Comparison of ENCODE assay signal across 8 mouse cellular contexts in the genomic region with DNA sequence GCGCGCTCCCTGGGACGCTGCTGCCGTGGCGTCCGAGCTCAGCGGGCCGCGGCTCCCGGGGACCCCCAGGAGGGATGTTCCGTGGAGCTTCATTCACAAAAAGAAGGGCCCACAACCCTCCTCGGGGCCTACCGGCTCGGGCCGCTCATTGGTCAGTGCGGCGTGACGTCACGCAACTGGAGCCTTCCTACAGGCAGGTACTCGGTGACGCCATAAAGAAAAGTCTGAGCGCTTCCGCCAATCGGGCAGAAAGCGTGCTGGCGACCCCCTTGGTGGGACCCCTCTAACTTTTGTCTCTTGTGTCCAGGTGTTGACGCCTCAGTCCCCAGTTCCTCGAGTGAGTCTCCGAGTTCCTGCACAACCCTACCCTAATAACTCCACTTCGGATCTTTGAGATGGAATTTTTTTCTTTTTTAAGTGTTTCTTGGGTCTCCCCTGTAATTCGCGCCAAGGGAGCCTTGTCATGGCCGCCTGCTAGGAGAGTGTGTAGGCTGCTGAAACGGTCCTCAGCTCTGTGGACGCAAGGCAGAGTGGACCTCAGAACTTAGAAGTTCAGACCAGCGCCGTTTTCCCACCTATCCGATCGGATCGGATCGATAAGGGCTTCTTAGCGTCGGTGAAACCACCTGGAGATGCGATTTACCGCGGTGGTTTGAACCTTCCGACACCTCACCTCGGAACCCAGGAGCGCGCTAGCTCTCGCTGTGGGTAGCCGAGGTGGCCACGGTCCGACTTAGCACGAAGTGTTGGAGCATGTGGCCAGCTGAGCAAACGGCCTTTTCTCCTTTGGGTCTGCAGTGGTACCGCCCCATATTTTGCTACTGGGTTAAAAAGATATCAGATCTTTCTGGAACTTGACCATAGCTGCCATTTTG. TPM values are rescaled to one million over a fixed set of nuclear protein-coding genes. Genes with fewer than 3 reads are reported as not detected.
DNase-seq lines count a peak whose midpoint lies in the region; ATAC-seq and TF ChIP-seq lines count a peak whose summit lies in the region.

A gene (minus strand): TSS at position 412 of the 875 bp plus-strand sequence.

- under 1% methylated on average over 57 of the region's 57 CpGs for WGBS in forebrain, embryonic 16.5 days
- 1% methylated on average over 57 of the region's 57 CpGs for WGBS in hindbrain, embryonic 10.5 days
- WGBS in lung, embryonic 16.5 days: under 1% methylated on average over 57 of the region's 57 CpGs

- peak; percentile 97 for ATAC-seq in forebrain, embryonic 16.5 days
- peak; percentile 96 for ATAC-seq in lung, embryonic 16.5 days (ENCODE audit: low read depth)

- H3K9ac ChIP-seq in MEL (ENCODE audit: control insufficient read depth, low read depth, low read length, poor library complexity, severe bottlenecking): peak within 1 kb of the TSS; percentile 84
- peak within 1 kb of the TSS; percentile 66 for H3K9ac ChIP-seq in forebrain, embryonic 16.5 days (replicated peaks; ENCODE audit: low read depth, low read length)
- H3K9ac ChIP-seq in lung, embryonic 16.5 days (ENCODE audit: low read length): peak within 1 kb of the TSS; percentile 73

- H3K36me3 ChIP-seq in MEL (ENCODE audit: control insufficient read depth in 1 of 2, insufficient read depth in 2 of 2, low read length in 2 of 2): peaks cover 0 to 16% of the 10 kb centered on the region in 2 experiments; a peak in 2 of 4 replicates
- no peaks in the 10 kb centered on the region for H3K36me3 ChIP-seq in forebrain, embryonic 16.5 days (ENCODE audit: control insufficient read depth, insufficient read depth)
- H3K36me3 ChIP-seq in hindbrain, embryonic 10.5 days: no peaks in the 10 kb centered on the region
- no peaks in the 10 kb centered on the region for H3K36me3 ChIP-seq in lung, embryonic 16.5 days (ENCODE audit: control insufficient read depth, insufficient read depth, low read length)

- no peak for TF ChIP-seq EP300 in MEL (IDR thresholded peaks at IDR 0.05; ENCODE audit: low read depth in 1 of 2, low read length in 2 of 2)

- H3K9me3 ChIP-seq in MEL (replicated peaks; ENCODE audit: insufficient read depth, low read length): no peaks in the 10 kb centered on the region
- H3K9me3 ChIP-seq in forebrain, embryonic 16.5 days (ENCODE audit: control insufficient read depth, low read length): no peaks in the 10 kb centered on the region
- no peaks in the 10 kb centered on the region for H3K9me3 ChIP-seq in hindbrain, embryonic 10.5 days
- H3K9me3 ChIP-seq in lung, embryonic 16.5 days (ENCODE audit: control insufficient read depth, low read length): no peaks in the 10 kb centered on the region

- H3K79me2 ChIP-seq in MEL (ENCODE audit: control insufficient read depth, insufficient read depth, low read length, poor library complexity): peaks cover 35% of the 10 kb centered on the region

- peak; percentile 96 for DNase-seq in MEL (ENCODE audit: low read depth, low spot score)
- peak; percentile 57 for DNase-seq in cerebellum, adult 11 months
- peak; percentile 93 for DNase-seq in hindbrain, embryonic 10.5 days (ENCODE audit: low spot score)
- DNase-seq in layer of hippocampus, postnatal 10 days (ENCODE audit: low spot score in 2 of 2): peak; percentile 60 to 71
- peak; percentile 68 for DNase-seq in ovary, adult 18-20 months (ENCODE audit: low spot score)
- DNase-seq in thymus, postnatal 0 days (ENCODE audit: low spot score): peak; percentile 83

- no peak for TF ChIP-seq CTCF in MEL (IDR thresholded peaks at IDR 0.05 in 2 of 3, conservative IDR thresholded peaks at IDR 0.05 in 1 of 3; ENCODE audit: control insufficient read depth in 1 of 3, insufficient read depth in 1 of 3, low read depth in 2 of 3, low read length in 3 of 3, poor library complexity in 1 of 3, severe bottlenecking in 1 of 3)

- no peak for TF ChIP-seq RAD21 in MEL (IDR thresholded peaks at IDR 0.05; ENCODE audit: low read depth, low read length)

- H3K4me3 ChIP-seq in MEL (ENCODE audit: control insufficient read depth in 1 of 2, insufficient read depth in 1 of 2, low read depth in 2 of 2, low read length in 2 of 2): peak within 1 kb of the TSS; percentile 55 to 95
- H3K4me3 ChIP-seq in forebrain, embryonic 16.5 days (replicated peaks; ENCODE audit: low read length): peak within 1 kb of the TSS; percentile 68
- peak within 1 kb of the TSS; percentile 85 for H3K4me3 ChIP-seq in hindbrain, embryonic 10.5 days
- peak within 1 kb of the TSS; percentile 80 for H3K4me3 ChIP-seq in lung, embryonic 16.5 days (ENCODE audit: low read length)

- peak within 1 kb of the TSS; percentile 100 for H3K4me2 ChIP-seq in forebrain, embryonic 16.5 days (ENCODE audit: low read length)
- peak within 1 kb of the TSS; percentile 100 for H3K4me2 ChIP-seq in lung, embryonic 16.5 days (ENCODE audit: low read depth, low read length)

- TF ChIP-seq POLR2A in MEL (IDR thresholded peaks at IDR 0.05; ENCODE audit: control insufficient read depth in 1 of 2, insufficient read depth in 1 of 2, low read depth in 1 of 2, low read length in 2 of 2, poor library complexity in 1 of 2): peak in 1 of 2 experiments; percentile 88; a peak in 2 of 4 replicates

- peak within 1 kb of the TSS; percentile 77 for H3K27ac ChIP-seq in MEL (ENCODE audit: control insufficient read depth, low read depth, low read length)
- no peak within 1 kb of the TSS for H3K27ac ChIP-seq in forebrain, embryonic 16.5 days (ENCODE audit: low read length)
- peak within 1 kb of the TSS; percentile 91 for H3K27ac ChIP-seq in hindbrain, embryonic 10.5 days
- H3K27ac ChIP-seq in lung, embryonic 16.5 days (ENCODE audit: low read length): no peak within 1 kb of the TSS

- H3K27me3 ChIP-seq in MEL (ENCODE audit: control insufficient read depth in 1 of 2, insufficient read depth in 2 of 2, low read length in 2 of 2): no peaks in the 10 kb centered on the region
- H3K27me3 ChIP-seq in forebrain, embryonic 16.5 days (replicated peaks; ENCODE audit: control insufficient read depth, insufficient read depth, low read length): peaks cover 14% of the 10 kb centered on the region
- peaks cover 23% of the 10 kb centered on the region for H3K27me3 ChIP-seq in hindbrain, embryonic 10.5 days (ENCODE audit: insufficient read depth, poor library complexity, severe bottlenecking)
- no peaks in the 10 kb centered on the region; the same call in 1 of the 2 replicates for H3K27me3 ChIP-seq in lung, embryonic 16.5 days (ENCODE audit: control insufficient read depth, insufficient read depth, low read depth, low read length)

- H3K4me1 ChIP-seq in MEL (ENCODE audit: control insufficient read depth in 1 of 2, insufficient read depth in 2 of 2, low read length in 2 of 2): peaks cover 2 to 14% of the 10 kb centered on the region in 2 experiments; a peak in 3 of 4 replicates
- peaks cover 16% of the 10 kb centered on the region for H3K4me1 ChIP-seq in forebrain, embryonic 16.5 days (replicated peaks; ENCODE audit: control insufficient read depth, insufficient read depth, low read length)
- peaks cover 23% of the 10 kb centered on the region for H3K4me1 ChIP-seq in hindbrain, embryonic 10.5 days (replicated peaks)
- peaks cover 13% of the 10 kb centered on the region; the same call in 1 of the 2 replicates for H3K4me1 ChIP-seq in lung, embryonic 16.5 days (replicated peaks; ENCODE audit: control insufficient read depth, insufficient read depth, low read length)

TF ChIP-seq in MEL, 35 proteins besides CTCF, POLR2A, EP300 and RAD21 (continues in another document):
- TF ChIP-seq ZNF384 (IDR thresholded peaks at IDR 0.05; ENCODE audit: low read depth, low read length) (peak; percentile 32; the same call in 1 of the 2 replicates), ELF1 (IDR thresholded peaks at IDR 0.05; ENCODE audit: low read depth, low read length) (0 out of 2 replicates have a peak, but pooled peaks have one; percentile 56), UBTF (IDR thresholded peaks at IDR 0.05; ENCODE audit: borderline replicate concordance, insufficient read depth, low read depth, low read length) (peak; percentile 56; the same call in 1 of the 2 replicates), NRF1 (IDR thresholded peaks at IDR 0.05; ENCODE audit: insufficient read depth, low read depth, low read length, poor library complexity, severe bottlenecking) (no peak), E2F4 (IDR thresholded peaks at IDR 0.05; ENCODE audit: borderline replicate concordance, low read depth, low read length) (peak; percentile 84), TAL1 (IDR thresholded peaks at IDR 0.05; ENCODE audit: low read length) (no peak), TCF12 (IDR thresholded peaks at IDR 0.05; ENCODE audit: low read depth, low read length) (no peak), MEF2A (IDR thresholded peaks at IDR 0.05; ENCODE audit: extremely low read depth, insufficient replicate concordance, low read depth, low read length, poor library complexity, severe bottlenecking) (no peak), SMC3 (IDR thresholded peaks at IDR 0.05; ENCODE audit: low read depth, low read length) (no peak), ETS1 (IDR thresholded peaks at IDR 0.05; ENCODE audit: low read depth, low read length) (no peak), POLR2AphosphoS2 (IDR thresholded peaks at IDR 0.05; ENCODE audit: low read length) (no peak), USF2 (IDR thresholded peaks at IDR 0.05; ENCODE audit: borderline replicate concordance in 1 of 2, insufficient read depth in 1 of 2, low read depth in 1 of 2, low read length in 2 of 2) (no peak), MYC (IDR thresholded peaks at IDR 0.05; ENCODE audit: low read depth, low read length) (no peak), MAZ (IDR thresholded peaks at IDR 0.05; ENCODE audit: low read depth, low read length) (0 out of 2 replicates have a peak, but pooled peaks have one; percentile 45), MYB (IDR thresholded peaks at IDR 0.05; ENCODE audit: low read depth, low read length) (no peak), CHD2 (IDR thresholded peaks at IDR 0.05; ENCODE audit: low read length) (no peak), HCFC1 (IDR thresholded peaks at IDR 0.05; ENCODE audit: low read depth, low read length) (peak; percentile 68; the same call in 1 of the 2 replicates), JUND (IDR thresholded peaks at IDR 0.05; ENCODE audit: low read depth, low read length) (no peak), MXI1 (IDR thresholded peaks at IDR 0.05; ENCODE audit: low read depth, low read length) (peak; percentile 23), KAT2A (conservative IDR thresholded peaks at IDR 0.05; ENCODE audit: low read depth, low read length) (no peak)

RNA-seq across cellular contexts. Expression of the gene that starts here (rescaled TPM):
- 18.7 and 22.2 TPM in 2 replicates for total RNA-seq in MEL (2012; rRNA removed)
- 10 to 100 TPM in 1 of 2 experiments, not detected in 1; 28.3 TPM for polyA plus RNA-seq in MEL (2012; ENCODE audit: insufficient read depth in 1 of 2, insufficient read length in 2 of 2, low read depth in 1 of 2, low replicate concordance in 2 of 2, missing spikeins in 1 of 2)
- polyA plus RNA-seq in forebrain, embryonic 16.5 days (2015; fragmentation: Nextera tagmentation; extraction: Ambion mirVana): 1.7 and 2.9 TPM in 2 replicates
- 11.2 and 16.3 TPM in 2 replicates for polyA plus RNA-seq in hindbrain, embryonic 10.5 days (2016; fragmentation: Nextera tagmentation; extraction: Ambion mirVana)
- 1 to 10 TPM; 2.6 to 3.2 TPM for total RNA-seq in layer of hippocampus, postnatal 10 days (2021)
- polyA plus RNA-seq in lung, embryonic 16.5 days (2015; fragmentation: Nextera tagmentation; extraction: Ambion mirVana): 8.6 and 8.7 TPM in 2 replicates
- 10.8 and 11.3 TPM in 2 replicates for polyA plus RNA-seq in thymus, postnatal 0 days (2015; fragmentation: Nextera tagmentation; extraction: Ambion mirVana)

Comparison
In these comparisons a context has a peak if more than half of its experiments do, and no peak if none do; other contexts are left out.
1. H3K27ac ChIP-seq: peak in MEL (single experiment) and hindbrain, embryonic 10.5 days (single experiment); none in forebrain, embryonic 16.5 days (single experiment) and lung, embryonic 16.5 days (single experiment).
2. Peak in every context shown above with its lines, with median percentiles within 50 percentile points of each other: DNase-seq, H3K4me3 ChIP-seq and H3K9ac ChIP-seq.